Mouse (Mus musculus) 416B (cell line): ENCODE measurements around the gene A430033K04Rik.

Experiments used
- DNase-seq: peaks from one replicate; pipeline ENCODE4 v3.0.0; 2011; ENCODE audit warnings: low read depth

Gene A430033K04Rik

GRCm38 (mm10) chr5:138694496-138695167, 72.0 kb downstream of the A430033K04Rik start:
- peak; percentile 86 for DNase-seq

DNA sequence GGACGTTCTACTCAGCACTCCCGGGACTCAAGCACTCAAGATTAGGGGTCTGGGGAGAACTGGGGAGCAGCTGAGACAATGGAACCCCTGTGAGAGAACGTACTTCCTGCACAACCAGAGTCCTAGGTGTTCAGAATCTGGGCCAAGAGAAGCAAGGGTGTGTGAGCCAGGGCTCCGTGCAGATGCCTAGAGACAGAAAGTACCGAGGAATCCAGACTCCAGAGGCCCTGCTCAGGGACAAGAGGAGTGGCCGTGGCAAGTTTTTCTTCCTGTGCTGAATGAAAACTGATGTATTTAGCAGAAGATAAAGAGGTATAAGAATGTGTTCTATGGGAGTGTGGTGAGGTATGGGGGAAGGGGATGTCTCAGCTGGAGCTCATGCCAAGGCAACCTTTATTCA, 74.8 kb downstream of the A430033K04Rik start:
- DNase-seq = no peak
